Mouse (Mus musculus): ENCODE results near the gene Pmis2. TPM values are rescaled to one million over a fixed set of nuclear protein-coding genes. Genes with fewer than 3 reads are reported as not detected.
A peak's percentile ranks its signal among the peaks of the same experiment; 100 is the strongest.

Pmis2 gene
- total and polyA plus RNA-seq, 3 experiments = not detected

- TF ChIP-seq MYC (IDR thresholded peaks at IDR 0.05; ENCODE audit: low read depth, low read length) = no peak
- TF ChIP-seq HCFC1 (IDR thresholded peaks at IDR 0.05; ENCODE audit: low read depth, low read length) = peak; percentile 93
- peak; percentile 91; the same call in 1 of the 2 replicates for TF ChIP-seq E2F4 (IDR thresholded peaks at IDR 0.05; ENCODE audit: borderline replicate concordance, low read depth, low read length)
Measured at GRCm38 (mm10) chr7:30664529-30665200, 6.7 kb downstream of the Pmis2 start, which contains the start of gene Haus5 (continued).

GRCm38 (mm10) chr7:30649591-30650540 is 21.5 kb downstream of the Pmis2 start, which contains the start of gene Rbm42:
Rbm42 (minus strand) TSS chr7:30650317.
- peaks cover 0 to 2% of the 10 kb centered on the region in 2 experiments; a peak in 1 of 4 replicates for H3K36me3 ChIP-seq (ENCODE audit: control insufficient read depth in 1 of 2, insufficient read depth in 2 of 2, low read length in 2 of 2)
- H3K27ac ChIP-seq (ENCODE audit: control insufficient read depth, low read depth, low read length) = no peak within 1 kb of the TSS

More at GRCm38 (mm10) chr7:30649591-30650540, 21.5 kb downstream of the Pmis2 start, which contains the start of gene Rbm42:
- H3K4me1 ChIP-seq (ENCODE audit: control insufficient read depth in 1 of 2, insufficient read depth in 2 of 2, low read length in 2 of 2) = peaks cover 0 to 3% of the 10 kb centered on the region in 2 experiments; a peak in 1 of 4 replicates
- TF ChIP-seq HCFC1 (IDR thresholded peaks at IDR 0.05; ENCODE audit: low read depth, low read length) (peak; percentile 94), BHLHE40 (IDR thresholded peaks at IDR 0.05; ENCODE audit: borderline replicate concordance, low read depth, low read length) (no peak), MYC (IDR thresholded peaks at IDR 0.05; ENCODE audit: low read depth, low read length) (no peak), EP300 (IDR thresholded peaks at IDR 0.05; ENCODE audit: low read depth in 1 of 2, low read length in 2 of 2) (no peak), POLR2AphosphoS2 (IDR thresholded peaks at IDR 0.05; ENCODE audit: low read length) (peak; percentile 86), NRF1 (IDR thresholded peaks at IDR 0.05; ENCODE audit: insufficient read depth, low read depth, low read length, poor library complexity, severe bottlenecking) (peak; percentile 55; the same call in 1 of the 2 replicates), USF2 (IDR thresholded peaks at IDR 0.05; ENCODE audit: borderline replicate concordance in 1 of 2, insufficient read depth in 1 of 2, low read depth in 1 of 2, low read length in 2 of 2) (no peak), UBTF (IDR thresholded peaks at IDR 0.05; ENCODE audit: borderline replicate concordance, insufficient read depth, low read depth, low read length) (no peak), GATA1 (IDR thresholded peaks at IDR 0.05; ENCODE audit: low read depth, low read length) (0 out of 2 replicates have a peak, but pooled peaks have one; percentile 21), CHD2 (IDR thresholded peaks at IDR 0.05; ENCODE audit: low read length) (peak; percentile 36; the same call in 1 of the 2 replicates), NELFE (IDR thresholded peaks at IDR 0.05; ENCODE audit: low read depth, low read length) (peak; percentile 86), ZMIZ1 (IDR thresholded peaks at IDR 0.05; ENCODE audit: low read depth, low read length) (peak; percentile 85), MEF2A (IDR thresholded peaks at IDR 0.05; ENCODE audit: extremely low read depth, insufficient replicate concordance, low read depth, low read length, poor library complexity, severe bottlenecking) (no peak), TBP (IDR thresholded peaks at IDR 0.05; ENCODE audit: low read depth, low read length) (peak; percentile 48; the same call in 1 of the 2 replicates), ZKSCAN1 (IDR thresholded peaks at IDR 0.05; ENCODE audit: low read depth, low read length) (no peak), TAL1 (IDR thresholded peaks at IDR 0.05; ENCODE audit: low read length) (no peak), ZC3H11A (IDR thresholded peaks at IDR 0.05; ENCODE audit: low read depth, low read length) (no peak), RAD21 (IDR thresholded peaks at IDR 0.05; ENCODE audit: low read depth, low read length) (no peak), KAT2A (conservative IDR thresholded peaks at IDR 0.05; ENCODE audit: low read depth, low read length) (peak; percentile 67; the same call in 1 of the 2 replicates), SIN3A (IDR thresholded peaks at IDR 0.05; ENCODE audit: low read length) (peak; percentile 98), ELF1 (IDR thresholded peaks at IDR 0.05; ENCODE audit: low read depth, low read length) (peak; percentile 99), JUND (IDR thresholded peaks at IDR 0.05; ENCODE audit: low read depth, low read length) (no peak), USF1 (IDR thresholded peaks at IDR 0.05; ENCODE audit: low read depth, low read length) (no peak), MXI1 (IDR thresholded peaks at IDR 0.05; ENCODE audit: low read depth, low read length) (peak; percentile 74), POLR2A (IDR thresholded peaks at IDR 0.05; ENCODE audit: control insufficient read depth in 1 of 2, insufficient read depth in 1 of 2, low read depth in 1 of 2, low read length in 2 of 2, poor library complexity in 1 of 2) (peak; percentile 59 to 78), CTCF (IDR thresholded peaks at IDR 0.05 in 2 of 3, conservative IDR thresholded peaks at IDR 0.05 in 1 of 3; ENCODE audit: control insufficient read depth in 1 of 3, insufficient read depth in 1 of 3, low read depth in 2 of 3, low read length in 3 of 3, poor library complexity in 1 of 3, severe bottlenecking in 1 of 3) (no peak)
- no peaks in the 10 kb centered on the region for H3K9me3 ChIP-seq (replicated peaks; ENCODE audit: insufficient read depth, low read length)
- H3K4me3 ChIP-seq (ENCODE audit: control insufficient read depth in 1 of 2, insufficient read depth in 1 of 2, low read depth in 2 of 2, low read length in 2 of 2) = peak within 1 kb of the TSS; percentile 91
- H3K27me3 ChIP-seq (ENCODE audit: control insufficient read depth in 1 of 2, insufficient read depth in 2 of 2, low read length in 2 of 2) = no peaks in the 10 kb centered on the region
- DNase-seq (ENCODE audit: low read depth, low spot score) = peak; percentile 99
- peak within 1 kb of the TSS; percentile 85 for H3K9ac ChIP-seq (ENCODE audit: control insufficient read depth, low read depth, low read length, poor library complexity, severe bottlenecking)
- H3K79me2 ChIP-seq (ENCODE audit: control insufficient read depth, insufficient read depth, low read length, poor library complexity) = peaks cover 7% of the 10 kb centered on the region

All from MEL (cell line).